Mouse (Mus musculus) layer of hippocampus, adult 11-12 months (tissue): ENCODE data around the gene Pex11a.
A peak's percentile ranks its signal among the peaks of the same experiment; 100 is the strongest.

Source experiments
- DNase-seq: peaks from one replicate; pipeline ENCODE4 v3.0.0; 2022; ENCODE audit warnings: low spot score

Pex11a gene

DNA sequence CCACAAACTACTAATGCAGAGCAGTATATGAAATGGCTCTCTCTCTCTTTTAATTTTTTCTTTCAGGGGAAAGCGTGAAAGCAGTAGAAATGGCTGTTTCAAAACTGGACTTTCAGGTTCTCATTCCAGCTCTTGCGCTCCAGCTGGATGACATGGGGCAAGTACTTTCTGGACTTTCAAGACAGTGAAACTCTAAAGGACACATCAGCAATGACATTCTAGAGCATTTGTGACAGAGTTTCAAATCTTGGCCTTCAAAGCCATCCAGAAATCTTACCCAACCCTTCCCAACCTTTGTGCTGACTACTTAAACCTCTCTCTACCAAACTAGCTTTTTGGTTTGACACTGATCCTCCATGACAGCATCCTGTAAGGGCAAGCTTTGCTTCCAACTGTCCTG is 4.0 kb downstream of the Pex11a start:
- no peak for DNase-seq

DNA sequence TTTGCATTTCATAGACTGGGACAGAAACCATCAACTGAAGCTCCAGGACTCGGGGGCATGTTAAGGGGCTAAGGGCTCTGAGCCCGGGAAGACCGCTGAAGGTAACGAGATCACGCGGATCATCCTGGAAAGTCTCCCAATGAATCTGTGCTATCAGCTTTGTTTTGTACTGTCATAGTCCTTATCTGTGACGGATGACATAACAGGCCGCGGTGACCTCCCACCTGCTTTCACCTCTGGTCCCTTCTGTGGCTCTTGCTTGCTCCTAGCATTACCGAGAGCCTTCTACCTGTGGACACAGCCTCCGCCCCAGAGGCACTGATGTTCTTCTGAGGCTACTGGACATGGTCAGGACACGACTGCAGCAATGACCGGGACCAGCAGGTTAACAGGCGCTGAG is 6.4 kb downstream of the Pex11a start:
- DNase-seq = no peak

DNA sequence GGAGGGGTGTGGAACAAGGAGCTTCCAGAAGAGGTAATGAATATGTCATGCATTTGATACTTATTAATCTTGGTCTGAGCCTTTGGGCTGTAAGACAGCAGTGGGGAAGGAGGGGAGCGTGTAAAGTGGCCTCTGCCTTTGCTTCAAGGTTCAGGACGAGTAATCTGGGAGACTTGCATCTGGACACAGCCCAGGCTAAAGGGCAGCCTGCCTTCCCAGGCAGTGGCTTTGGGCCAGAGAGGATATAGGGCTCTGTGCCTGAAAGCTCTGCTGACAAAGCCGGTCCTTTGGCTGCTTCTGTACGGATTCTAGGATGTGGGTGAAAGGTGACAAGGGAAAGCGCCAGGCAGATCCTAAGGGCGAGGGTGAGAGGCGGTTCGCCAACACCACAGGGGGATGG is 8.4 kb downstream of the Pex11a start:
- no peak for DNase-seq

DNA sequence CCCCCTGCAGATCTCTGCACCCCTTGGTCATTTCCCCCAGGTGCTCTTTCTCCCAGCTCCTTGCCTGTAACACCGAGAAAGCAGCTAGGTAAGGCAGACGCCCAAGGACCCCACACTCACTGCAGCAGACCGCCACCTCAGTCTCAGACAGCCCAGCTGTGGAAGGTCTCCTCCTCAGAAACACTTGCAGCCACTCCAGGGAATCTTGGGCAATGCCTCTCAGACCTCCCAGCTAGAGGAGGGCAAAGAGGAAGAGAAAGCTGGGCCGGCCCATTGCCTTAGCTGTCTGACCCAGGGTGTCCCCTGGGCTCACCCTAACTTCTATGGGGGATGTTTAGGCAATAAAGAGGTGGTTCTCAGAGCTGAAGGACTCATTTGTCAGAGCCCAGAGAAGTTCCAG is 10.3 kb downstream of the Pex11a start, which contains the start of gene Plin1:
Gene Plin1 (minus strand): TSS at position 282 of the 400 bp plus-strand sequence.
- no peak for DNase-seq

DNA sequence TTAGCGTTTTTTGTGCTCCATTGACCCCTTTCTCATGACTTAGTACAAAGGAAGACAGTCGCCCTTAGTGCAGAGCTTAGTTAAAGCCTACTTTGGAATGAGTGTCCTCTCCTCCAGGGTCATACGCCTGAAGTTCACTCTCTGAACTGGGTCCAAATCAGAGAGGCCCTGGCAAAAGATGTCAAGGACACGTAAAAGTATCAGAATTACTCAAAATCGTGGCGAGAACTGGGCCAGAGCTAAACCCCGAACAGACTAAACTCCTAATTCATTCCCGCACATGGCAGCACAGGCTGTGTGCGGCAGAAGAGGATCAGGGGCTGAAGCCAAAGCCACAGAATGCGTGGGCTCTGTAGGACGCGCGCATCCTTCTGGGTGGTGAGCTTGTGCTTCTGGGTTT is 11.5 kb downstream of the Pex11a start:
- DNase-seq = no peak

DNA sequence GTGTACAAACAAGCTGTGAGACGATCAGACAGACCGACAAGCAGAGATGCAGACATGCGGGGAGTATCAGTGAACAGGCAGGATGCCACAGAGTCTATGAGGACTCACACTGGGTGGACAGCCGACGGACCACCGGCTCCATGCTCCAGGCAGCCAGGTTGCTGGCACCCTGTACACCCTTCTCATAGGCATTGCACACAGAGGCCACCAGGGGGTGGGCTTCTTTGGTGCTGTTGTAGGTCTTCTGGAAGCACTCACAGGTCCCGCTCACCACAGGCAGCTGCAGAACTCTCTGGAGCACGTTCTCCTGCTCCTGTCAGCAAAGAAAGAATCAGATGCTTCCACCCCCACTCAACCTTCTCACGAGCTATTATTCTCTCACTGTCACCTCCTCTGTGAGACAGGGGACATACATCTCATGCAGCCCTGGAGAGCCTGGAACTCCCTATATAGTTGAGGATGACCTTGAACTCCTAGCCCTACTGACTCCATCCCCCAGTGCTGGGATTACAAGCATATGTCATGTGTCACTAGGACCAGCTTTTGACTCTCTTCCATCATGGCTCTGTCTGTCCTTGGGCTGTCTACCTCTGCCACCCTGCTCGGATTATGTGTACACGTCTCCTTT is 13.1 kb downstream of the Pex11a start:
- DNase-seq = no peak

DNA sequence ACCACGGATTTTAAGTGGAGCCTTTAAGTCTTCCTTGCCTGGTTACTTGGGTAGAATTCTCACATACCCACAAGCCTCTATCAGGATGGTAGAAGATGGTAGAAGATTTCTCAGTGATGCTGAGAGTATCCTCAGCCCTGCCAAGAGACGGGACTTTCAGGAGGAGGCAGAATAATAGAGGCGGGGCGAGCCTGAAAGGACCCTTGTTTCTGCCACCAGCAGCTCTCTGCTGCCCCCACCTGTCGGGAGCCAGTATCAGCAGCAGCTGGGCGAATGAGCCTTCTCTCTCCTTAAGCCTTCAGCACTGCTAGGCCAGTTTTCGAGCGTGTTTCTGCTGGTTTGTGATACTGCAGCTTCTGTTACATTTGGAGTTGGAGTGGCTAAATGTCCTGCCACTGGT is 13.8 kb downstream of the Pex11a start:
- peak; percentile 72 for DNase-seq

DNA sequence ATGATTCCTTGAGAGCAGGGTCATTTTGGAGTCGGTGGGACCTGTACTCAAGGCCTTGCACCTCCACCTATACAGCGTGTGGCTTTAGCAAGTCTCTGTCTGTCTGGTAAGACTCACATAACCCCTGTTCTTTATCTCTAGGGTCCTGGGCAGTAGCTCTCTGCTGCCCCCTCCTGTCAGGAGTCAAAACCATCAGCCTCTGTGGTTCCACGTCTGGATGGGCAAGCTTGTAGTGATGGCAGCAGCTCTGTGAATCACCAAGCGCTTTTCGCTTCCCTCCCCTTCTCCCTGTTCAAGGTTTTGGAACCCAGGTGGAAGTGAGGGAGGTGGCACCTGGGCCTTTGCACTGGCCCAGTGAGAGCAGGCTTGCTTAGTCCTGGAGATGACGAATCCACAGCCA is 14.7 kb downstream of the Pex11a start:
- peak; percentile 56 for DNase-seq

DNA sequence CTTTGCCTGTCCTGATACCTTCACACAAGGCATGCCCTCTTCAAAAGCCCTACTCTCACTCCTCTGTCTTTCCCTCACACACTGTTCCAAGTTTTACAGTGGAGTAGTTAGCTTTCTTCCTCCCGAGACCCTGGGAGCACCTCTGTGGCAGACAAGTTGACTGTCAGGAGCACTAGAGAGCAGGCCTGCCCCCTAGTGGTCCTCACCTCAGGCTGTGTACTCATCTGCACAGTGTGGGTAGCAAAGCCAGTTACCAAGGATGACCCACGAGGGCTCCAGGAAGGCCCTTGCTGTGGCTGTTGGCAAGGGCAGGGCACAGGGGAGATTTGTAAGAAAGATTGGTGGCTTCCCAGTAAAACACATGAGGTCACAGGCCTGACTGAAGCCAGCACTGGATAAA is 15.8 kb downstream of the Pex11a start:
- peak; percentile 50 for DNase-seq

DNA sequence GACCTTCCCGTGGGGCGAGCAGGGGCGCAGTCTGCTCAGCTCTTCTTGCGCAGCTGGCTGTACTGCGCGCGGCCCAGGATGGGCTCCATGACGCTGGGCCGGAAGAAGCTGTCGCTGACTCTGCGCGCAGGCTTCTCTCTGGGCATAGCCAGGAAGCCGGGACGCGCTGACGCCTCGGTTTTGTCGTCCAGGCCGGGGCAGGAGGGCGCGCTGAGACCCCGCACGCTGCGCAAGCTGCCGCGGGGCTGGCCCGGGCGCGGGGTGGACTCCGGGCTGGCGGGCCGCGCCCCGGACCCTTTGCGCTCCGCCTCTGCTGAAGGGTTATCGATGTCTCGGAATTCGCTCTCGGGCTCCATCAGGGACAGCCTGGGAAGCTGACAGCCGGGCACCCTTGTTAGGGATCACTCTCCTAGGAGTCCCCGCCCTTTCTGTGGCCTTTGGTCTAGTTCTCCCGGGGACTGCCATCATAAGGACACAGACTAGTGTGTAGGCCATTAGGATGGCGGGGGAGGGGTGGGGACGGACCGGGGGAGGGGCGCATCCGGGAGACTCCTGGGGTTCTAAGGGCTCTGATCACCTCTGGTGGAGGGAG is 21.4 kb downstream of the Pex11a start:
- DNase-seq = peak; percentile 35

DNA sequence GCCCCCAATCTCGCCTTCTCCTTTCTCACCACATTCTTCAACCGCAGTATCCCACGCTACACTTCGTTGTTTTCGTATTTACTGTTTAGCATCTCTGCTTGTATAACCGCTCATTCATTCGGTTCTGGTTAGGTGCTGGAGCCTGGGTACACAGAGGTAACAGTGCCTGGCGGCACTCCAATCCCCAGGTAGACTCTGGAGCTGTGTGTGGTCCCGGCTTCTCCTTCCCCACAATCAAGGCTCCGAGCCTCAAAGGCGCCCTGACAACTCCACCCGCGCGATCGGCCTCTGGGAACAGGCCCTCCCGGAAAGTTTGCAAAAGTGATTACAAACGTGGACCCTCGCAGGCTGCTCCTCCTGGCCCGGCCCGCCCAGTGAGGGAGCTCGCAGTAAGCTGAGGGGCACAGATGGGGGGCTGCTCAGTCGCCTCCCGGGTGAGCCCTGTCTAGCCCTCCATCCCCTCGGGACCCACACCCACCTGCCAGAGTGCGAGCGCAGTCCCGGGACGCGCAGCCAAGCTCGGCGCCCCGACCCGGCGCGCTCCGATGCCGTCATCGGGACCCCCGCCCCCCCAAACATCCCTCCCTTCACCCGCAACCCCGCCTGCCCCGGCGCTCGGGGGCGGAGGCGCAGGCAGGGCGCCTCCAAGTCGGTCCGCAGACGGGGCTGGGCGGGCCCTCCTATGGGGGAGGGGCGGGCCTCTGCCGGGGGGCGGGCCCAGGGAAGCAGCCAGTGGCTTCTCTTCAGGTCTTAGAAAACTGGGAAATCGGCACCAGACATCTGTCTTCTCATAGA is 27.5 kb downstream of the Pex11a start, which contains the start of gene Kif7:
Gene Kif7 (minus strand): TSS at position 534 of the 795 bp plus-strand sequence.
- no peak for DNase-seq

DNA sequence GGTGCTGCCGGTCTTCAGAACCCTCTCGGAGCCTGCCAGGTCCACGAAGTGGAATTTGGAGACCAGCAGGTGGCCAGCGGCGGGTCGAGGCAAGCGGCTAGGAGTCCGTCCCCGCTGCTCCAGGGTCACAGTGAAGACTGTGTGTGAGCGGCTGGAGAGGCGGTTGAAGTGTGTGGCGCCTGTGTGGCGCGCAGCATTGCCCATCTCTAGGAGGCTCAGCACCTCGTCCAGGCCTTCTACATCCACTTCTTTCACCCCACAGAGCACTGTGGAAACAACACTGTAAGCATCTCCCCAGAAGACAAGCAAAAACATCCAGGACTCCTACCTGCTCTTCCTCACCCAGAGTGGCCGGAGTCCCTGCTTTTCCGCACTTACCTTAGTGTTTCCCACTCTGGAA is 32.1 kb downstream of the Pex11a start:
- no peak for DNase-seq

DNA sequence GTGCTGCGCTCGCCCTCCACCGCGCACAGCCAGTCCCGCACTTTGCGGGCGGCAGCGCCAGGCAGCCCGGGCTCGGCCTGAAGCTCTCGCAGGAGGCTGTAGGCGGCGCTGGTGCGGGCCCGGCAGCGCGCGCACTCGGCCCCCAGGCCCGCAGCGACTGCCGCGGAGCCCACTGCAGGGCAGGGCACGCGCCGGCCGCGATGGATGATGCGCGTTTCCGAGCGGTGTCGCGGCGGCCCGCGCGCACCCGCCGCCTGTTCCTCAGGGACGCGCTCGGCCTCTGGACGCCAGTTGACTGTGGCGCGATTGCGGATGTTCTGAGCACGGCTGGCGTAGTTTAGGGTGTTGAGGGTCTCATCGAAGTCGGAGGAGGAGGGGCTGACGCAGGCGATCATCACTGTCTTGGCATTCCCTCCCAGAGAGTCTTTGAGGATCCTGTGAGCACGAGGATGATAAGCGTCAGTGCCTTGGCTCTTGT is 32.8 kb downstream of the Pex11a start:
- peak; percentile 51 for DNase-seq

DNA sequence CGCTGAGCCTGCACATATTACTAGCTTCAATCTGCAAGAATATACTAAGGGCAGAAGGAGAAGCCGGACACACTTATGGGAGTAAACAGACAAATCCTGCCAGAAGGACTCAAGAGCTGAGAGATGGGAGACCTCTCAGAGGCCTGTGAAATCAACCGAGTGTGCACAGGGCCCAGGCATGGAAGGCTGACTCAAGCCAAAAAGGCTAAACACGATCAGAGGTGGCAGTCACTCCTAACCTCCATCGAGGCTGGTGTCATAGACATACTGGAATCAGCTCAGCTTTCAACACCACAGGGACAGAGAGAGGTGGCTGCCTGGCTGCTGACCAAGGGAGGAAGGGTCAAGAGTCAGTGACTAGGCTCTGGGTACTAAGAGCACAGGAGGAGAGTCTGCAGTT is 37.7 kb downstream of the Pex11a start:
- no peak for DNase-seq

DNA sequence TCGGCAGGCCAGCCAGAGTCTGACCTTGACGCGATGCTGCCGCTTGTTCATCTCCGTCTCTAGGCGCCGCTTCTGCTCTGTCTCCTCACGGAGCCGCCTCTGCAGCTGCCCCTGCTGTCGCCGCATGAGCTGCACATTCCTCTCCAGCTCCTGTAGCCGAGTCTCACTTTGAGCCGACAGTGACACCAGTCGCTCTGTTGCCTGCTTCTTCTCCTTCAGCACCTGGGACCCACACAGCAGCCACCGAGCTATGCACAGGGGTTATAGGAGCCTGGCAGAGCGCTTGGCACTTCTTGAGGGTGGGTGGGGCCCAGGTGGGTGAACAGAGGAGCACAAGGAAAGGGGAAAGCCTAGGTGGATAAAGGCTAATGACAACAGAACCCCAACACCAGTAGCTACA is 40.2 kb downstream of the Pex11a start:
- DNase-seq = no peak

DNA sequence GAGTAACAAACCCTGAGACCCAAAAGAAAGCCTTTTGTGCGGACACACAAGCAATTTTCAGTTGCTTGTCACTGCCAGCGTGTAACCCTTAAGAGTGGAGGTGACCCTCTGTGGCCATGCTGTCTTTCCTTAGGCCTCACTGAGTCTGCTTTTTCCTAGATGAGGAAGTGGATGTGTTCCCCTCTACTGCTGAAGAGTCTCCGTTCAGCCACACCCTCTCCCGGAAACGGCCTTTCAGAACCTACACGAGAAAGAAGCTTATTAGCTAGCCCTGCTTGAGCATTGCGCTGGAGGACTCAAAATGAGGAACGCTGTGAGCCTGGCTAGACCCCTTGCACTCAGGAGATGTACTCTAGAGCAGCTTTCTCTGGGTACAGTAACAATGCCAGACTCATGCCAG is 46.4 kb downstream of the Pex11a start:
- DNase-seq = no peak
